Mouse (Mus musculus) forebrain, embryonic 10.5 days (tissue): ENCODE results near the gene Gm6588. TPM values are rescaled to one million over a fixed set of nuclear protein-coding genes. Genes with fewer than 3 reads are reported as not detected.

ENCODE experiments used
- DNase-seq: peaks from one replicate; pipeline ENCODE4 v3.0.0-alpha.2; 2017; ENCODE audit warnings: low spot score; ENCODE audit errors: extremely low spot score
- H3K27ac ChIP-seq: fragments of 300-500 bp; sonication (generic); 2 replicates; pipeline ENCODE4 v1.5.1; 2016; ENCODE audit warnings: mild to moderate bottlenecking
- H3K27me3 ChIP-seq: fragments of 300-500 bp; sonication (generic); 2 replicates; pipeline ENCODE4 v1.6.1; 2016; ENCODE audit warnings: mild to moderate bottlenecking; ENCODE audit not compliant: poor library complexity, severe bottlenecking
- H3K36me3 ChIP-seq: fragments of 300-500 bp; sonication (generic); replicated peaks from 2 replicates; pipeline ENCODE4 v1.6.1; 2016; ENCODE audit warnings: mild to moderate bottlenecking, moderate library complexity
- H3K4me1 ChIP-seq: fragments of 300-500 bp; sonication (generic); 2 replicates; pipeline ENCODE4 v1.6.1; 2016
- H3K4me3 ChIP-seq: fragments of 300-500 bp; sonication (generic); 2 replicates; pipeline ENCODE4 v1.5.1; 2016; ENCODE audit warnings: mild to moderate bottlenecking, moderate library complexity
- H3K9me3 ChIP-seq: fragments of 300-500 bp; sonication (generic); 2 replicates; pipeline ENCODE4 v1.6.1; 2016; ENCODE audit warnings: mild to moderate bottlenecking, moderate library complexity
- WGBS: fragments of 180-500 bp; shearing (Covaris S2); methylation state at CpG from one replicate; pipeline ENCODE4 v1.1.7; 2016; 5-methylcytosine and 5-hydroxymethylcytosine counted together
- polyA plus RNA-seq: library from polyadenylated mRNA; unstranded; fragments of >200 nt; fragmentation: Nextera tagmentation; extraction: Ambion mirVana; gene quantifications from 2 replicates; pipeline ENCODE4 v1.2.1, GENCODE M21; 2016

The Gm6588 gene
- polyA plus RNA-seq, 1 experiment from 2014 or later = 0.06 TPM

DNA sequence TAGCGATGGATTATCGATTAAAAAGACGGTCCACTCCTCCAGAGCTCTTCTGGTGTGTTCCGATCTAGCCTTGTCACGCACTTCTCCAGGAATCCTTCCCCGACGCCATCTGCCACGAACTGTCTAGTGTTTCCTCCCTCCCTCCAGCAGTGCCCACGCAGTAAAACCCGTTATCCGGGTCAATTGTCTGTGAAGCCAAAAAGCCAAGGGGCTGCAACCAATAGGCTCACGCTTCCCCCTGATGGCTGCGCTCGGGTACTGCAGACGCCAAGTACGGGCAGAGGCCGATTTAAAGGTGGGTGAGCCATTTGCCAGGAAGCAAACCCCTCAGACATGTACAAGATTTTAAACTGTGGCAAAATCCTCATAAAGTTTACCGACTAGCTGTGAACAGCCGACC, 20.3 kb upstream of the Gm6588 start:
- Histone ChIP-seq H3K27me3 (peaks cover 87% of the 10 kb centered on the region), H3K27ac (no peak overlapping the region), H3K36me3 (no peaks in the 10 kb centered on the region), H3K4me1 (peaks cover 28% of the 10 kb centered on the region), H3K9me3 (no peaks in the 10 kb centered on the region), H3K4me3 (peak overlapping the region; percentile 20; the same call in 1 of the 2 replicates)
- WGBS = 18% methylated on average over 19 of the region's 19 CpGs
- peak; percentile 68 for DNase-seq

DNA sequence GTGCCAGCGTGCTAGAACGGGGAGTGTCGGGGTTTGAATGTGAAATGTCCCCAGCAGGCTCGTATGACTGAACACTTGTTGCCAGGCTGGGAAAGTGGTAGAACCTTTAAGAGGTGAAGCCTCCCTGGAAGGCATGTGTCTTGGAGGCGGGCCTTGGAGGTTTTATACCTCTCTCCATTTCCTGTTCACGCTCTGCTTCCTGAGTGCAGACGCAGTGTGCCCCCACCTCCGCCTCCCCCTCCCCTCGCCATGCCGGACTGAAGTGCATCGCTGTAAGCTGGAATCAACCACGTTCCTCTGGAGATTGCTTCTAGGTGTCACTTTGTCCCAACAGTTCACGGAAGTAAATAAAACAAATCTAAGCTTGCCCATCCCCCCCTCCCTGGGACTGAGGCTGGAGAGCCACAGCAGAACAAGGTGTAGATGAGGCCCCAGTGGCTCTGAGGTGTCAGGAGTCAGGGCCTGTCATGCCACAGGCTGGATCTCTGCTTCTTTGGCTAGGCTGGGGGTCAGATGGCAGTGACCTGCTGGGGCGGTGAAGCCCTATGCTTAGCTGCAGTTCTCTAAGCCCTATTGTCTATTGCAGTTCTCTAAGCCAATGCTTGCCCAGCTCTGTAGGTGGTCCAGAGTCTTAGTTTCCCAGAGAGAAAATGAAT, 18.0 kb upstream of the Gm6588 start:
- 21% methylated on average over 14 of the region's 14 CpGs for WGBS
- peaks cover 23% of the 10 kb centered on the region for H3K4me1 ChIP-seq
- DNase-seq = no peak
- no peaks in the 10 kb centered on the region for H3K36me3 ChIP-seq
- H3K4me3 ChIP-seq = peak overlapping the region; percentile 13
- H3K27ac ChIP-seq = no peak overlapping the region
- no peaks in the 10 kb centered on the region for H3K9me3 ChIP-seq
- H3K27me3 ChIP-seq = peaks cover 78% of the 10 kb centered on the region

DNA sequence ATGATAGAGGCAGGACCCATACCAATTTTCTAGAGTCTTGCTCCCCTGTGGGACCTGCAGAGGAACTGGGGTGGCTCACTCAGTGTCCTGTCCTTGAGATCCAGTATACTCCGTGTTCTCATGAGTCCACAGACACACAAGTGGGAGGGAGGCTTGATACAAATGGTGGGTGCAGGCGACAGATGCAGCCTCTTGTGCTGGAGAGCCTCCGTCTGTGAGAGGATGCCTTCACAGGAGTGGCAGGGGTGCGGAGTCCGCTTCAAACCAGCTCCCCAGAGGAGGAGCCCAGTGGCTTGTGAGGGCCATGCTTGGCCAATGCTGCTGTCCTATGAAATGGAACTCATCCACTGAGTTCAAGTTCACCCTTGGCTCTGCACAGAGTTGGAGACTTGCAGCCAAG, 17.2 kb upstream of the Gm6588 start:
- H3K4me3 ChIP-seq = no peak overlapping the region
- no peaks in the 10 kb centered on the region for H3K36me3 ChIP-seq
- WGBS = 54% methylated on average over 5 of the region's 5 CpGs
- peaks cover 23% of the 10 kb centered on the region for H3K4me1 ChIP-seq
- H3K27me3 ChIP-seq = peaks cover 73% of the 10 kb centered on the region
- H3K9me3 ChIP-seq = no peaks in the 10 kb centered on the region
- H3K27ac ChIP-seq = peak overlapping the region; percentile 33; the same call in 1 of the 2 replicates
- DNase-seq = no peak

DNA sequence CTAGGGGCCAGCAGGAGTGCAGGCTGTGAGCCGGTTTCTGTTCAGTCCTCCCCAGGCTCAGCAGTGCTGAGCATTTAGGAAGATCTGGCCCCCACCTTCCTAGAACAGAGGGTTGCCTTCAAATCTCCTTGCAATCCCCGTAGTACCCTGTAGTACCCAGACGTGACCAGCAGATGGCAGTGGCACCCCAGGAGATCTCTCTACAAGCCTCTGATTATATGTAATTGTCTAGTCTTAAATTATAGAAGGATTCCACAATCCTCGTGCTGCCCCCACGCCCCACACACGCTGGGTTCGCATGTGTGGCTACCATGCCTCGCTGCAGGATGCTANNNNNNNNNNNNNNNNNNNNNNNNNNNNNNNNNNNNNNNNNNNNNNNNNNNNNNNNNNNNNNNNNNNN, 16.2 kb upstream of the Gm6588 start:
- H3K27ac ChIP-seq = no peak overlapping the region
- DNase-seq = peak; percentile 77

DNA sequence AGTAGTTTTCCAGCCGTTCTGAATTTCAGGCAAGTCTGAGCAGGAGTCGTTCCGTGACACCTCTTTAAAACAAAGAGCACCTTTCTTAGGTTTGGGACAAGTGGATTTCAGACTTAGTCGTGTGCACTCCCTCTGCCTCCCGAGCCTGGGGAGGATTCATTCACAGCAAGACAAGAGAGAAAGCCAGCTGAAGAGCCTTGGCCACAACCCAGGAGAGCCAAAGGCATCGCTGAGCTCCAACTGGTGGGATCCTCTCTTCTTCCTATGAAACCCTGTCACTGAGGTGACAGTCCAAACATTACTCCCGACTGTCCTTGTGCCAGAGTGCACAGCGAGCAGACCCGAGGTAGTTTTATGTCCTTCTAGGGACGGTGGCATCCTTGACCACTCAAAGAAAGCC, 10.7 kb upstream of the Gm6588 start:
- H3K9me3 ChIP-seq = no peaks in the 10 kb centered on the region
- no peak overlapping the region for H3K4me3 ChIP-seq
- WGBS = 65% methylated on average over 10 of the region's 10 CpGs
- 0 out of 2 replicates have a peak, but pooled peaks cover 4% of the 10 kb centered on the region for H3K4me1 ChIP-seq
- peaks cover 29% of the 10 kb centered on the region; the same call in 1 of the 2 replicates for H3K27me3 ChIP-seq
- H3K27ac ChIP-seq = no peak overlapping the region
- DNase-seq = no peak
- H3K36me3 ChIP-seq = no peaks in the 10 kb centered on the region

More for the DNA sequence above, 16.2 kb upstream of the Gm6588 start:
- H3K4me3 ChIP-seq = no peak overlapping the region
- H3K9me3 ChIP-seq = no peaks in the 10 kb centered on the region
- H3K4me1 ChIP-seq = peaks cover 23% of the 10 kb centered on the region
- 3% methylated on average over 8 of the region's 8 CpGs for WGBS
- no peaks in the 10 kb centered on the region for H3K36me3 ChIP-seq
- peaks cover 67% of the 10 kb centered on the region for H3K27me3 ChIP-seq

DNA sequence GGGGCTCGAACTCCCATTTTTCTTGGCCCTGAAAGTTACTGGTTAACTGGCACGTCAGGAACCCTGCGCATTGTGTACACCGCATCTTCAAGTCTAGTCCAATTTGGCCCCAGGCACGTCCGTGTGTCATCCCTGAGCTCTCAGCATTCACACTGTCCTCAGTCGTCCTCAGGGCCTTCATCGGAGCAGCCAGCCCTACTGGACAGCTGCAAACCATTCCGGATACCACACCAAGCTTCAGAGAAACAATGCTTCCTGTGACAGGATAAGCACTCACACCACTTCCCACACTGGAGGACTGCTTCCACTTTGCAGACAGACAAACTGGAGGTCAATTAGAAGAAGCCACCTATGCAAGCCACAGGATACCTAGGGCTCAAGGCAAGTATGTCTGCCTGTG, 3.9 kb downstream of the Gm6588 start:
- Histone ChIP-seq H3K36me3 (no peaks in the 10 kb centered on the region), H3K4me1 (peaks cover 9% of the 10 kb centered on the region), H3K27ac (no peak overlapping the region), H3K27me3 (peaks cover 41% of the 10 kb centered on the region), H3K4me3 (no peak overlapping the region), H3K9me3 (0 out of 2 replicates have a peak, but pooled peaks cover 2% of the 10 kb centered on the region)
- 81% methylated on average over 9 of the region's 9 CpGs for whole genome bisulfite sequencing
- DNase-seq = no peak

DNA sequence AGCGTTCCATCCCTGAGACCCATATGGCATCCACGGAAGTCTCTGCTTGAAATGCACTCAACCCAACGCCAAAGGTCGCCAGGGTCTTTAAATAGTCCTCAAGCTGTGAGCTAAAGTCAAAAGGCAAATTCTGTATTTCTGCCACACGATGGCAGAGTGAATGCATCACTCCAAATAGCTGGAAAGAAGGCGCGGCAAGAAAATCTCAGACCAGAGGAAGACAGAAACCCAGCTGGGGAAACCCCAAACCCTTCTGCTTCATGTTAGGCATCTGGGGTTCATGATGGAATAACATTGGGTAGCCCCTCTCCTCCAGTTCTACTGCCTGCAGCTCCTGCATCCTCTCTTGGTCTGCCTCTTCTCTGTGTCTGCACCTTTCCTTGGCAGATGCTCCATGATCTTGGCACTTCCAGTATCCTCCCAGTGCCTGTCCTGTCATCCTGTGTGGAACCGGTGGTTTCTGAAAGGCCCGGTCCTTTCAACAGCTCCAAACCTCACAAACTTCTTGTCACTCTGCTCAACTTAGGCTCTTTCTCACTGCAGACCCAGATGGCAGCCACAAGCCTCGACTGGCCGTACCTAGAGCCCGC, 5.8 kb downstream of the Gm6588 start:
- H3K27me3 ChIP-seq = peaks cover 29% of the 10 kb centered on the region
- no peak overlapping the region for H3K27ac ChIP-seq

DNA sequence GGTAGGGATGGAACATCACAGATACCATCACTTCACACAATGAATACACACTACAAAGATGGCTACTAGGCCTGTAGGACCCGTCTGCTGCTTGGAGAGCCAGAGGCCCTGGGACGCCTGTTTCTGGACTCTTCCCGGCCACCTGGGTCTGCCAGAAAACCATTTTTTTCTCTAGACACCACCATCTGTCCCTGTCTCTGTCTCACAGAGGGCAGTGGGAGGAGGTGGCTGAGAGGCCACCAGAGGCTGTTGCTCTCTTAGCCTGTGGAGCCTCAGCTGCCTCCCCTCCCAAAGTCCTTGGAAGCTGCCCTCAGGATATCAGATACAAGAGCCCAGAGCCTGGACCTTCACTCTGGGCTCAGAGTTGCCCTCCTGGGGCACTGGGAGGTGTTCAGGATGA, 10.7 kb downstream of the Gm6588 start:
- H3K27me3 ChIP-seq = peaks cover 25% of the 10 kb centered on the region; the same call in 1 of the 2 replicates
- no peak overlapping the region for H3K4me3 ChIP-seq
- peaks cover 18% of the 10 kb centered on the region for H3K4me1 ChIP-seq
- DNase-seq = no peak
- peak overlapping the region; percentile 35; the same call in 1 of the 2 replicates for H3K27ac ChIP-seq
- 89% methylated on average over 3 of the region's 3 CpGs for WGBS
- H3K36me3 ChIP-seq = no peaks in the 10 kb centered on the region
- 0 out of 2 replicates have a peak, but pooled peaks cover 2% of the 10 kb centered on the region for H3K9me3 ChIP-seq

More for the DNA sequence above, 5.8 kb downstream of the Gm6588 start:
- 74% methylated on average over 12 of the region's 12 CpGs for WGBS
- H3K4me1 ChIP-seq = peaks cover 18% of the 10 kb centered on the region
- H3K36me3 ChIP-seq = no peaks in the 10 kb centered on the region
- no peak for DNase-seq
- 0 out of 2 replicates have a peak, but pooled peaks cover 2% of the 10 kb centered on the region for H3K9me3 ChIP-seq
- no peak overlapping the region for H3K4me3 ChIP-seq

DNA sequence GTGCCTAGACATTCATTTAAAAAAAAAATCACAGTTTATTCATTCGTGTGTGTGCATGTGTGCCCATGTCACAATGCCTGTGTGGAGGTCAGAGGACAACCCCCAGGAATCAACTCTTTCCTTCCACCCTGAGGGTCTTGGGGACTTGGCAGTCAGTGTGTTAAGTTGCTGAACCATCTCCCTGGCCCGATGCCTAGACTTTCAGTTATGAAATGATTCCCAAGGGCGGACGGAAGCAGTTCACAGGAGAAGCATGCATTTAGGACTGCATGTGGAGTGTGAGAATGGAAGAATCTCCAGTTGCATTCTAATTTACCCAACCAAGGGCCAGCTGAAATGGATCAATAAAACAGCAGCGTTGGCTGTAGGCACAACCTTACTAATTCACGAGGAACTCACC, 17.1 kb downstream of the Gm6588 start:
- Histone ChIP-seq H3K36me3 (no peaks in the 10 kb centered on the region), H3K27me3 (peaks cover 10% of the 10 kb centered on the region; the same call in 1 of the 2 replicates), H3K4me3 (no peak overlapping the region), H3K9me3 (no peaks in the 10 kb centered on the region), H3K27ac (no peak overlapping the region), H3K4me1 (peaks cover 7% of the 10 kb centered on the region; the same call in 1 of the 2 replicates)
- 81% methylated on average over 6 of the region's 6 CpGs for WGBS
- DNase-seq = no peak

DNA sequence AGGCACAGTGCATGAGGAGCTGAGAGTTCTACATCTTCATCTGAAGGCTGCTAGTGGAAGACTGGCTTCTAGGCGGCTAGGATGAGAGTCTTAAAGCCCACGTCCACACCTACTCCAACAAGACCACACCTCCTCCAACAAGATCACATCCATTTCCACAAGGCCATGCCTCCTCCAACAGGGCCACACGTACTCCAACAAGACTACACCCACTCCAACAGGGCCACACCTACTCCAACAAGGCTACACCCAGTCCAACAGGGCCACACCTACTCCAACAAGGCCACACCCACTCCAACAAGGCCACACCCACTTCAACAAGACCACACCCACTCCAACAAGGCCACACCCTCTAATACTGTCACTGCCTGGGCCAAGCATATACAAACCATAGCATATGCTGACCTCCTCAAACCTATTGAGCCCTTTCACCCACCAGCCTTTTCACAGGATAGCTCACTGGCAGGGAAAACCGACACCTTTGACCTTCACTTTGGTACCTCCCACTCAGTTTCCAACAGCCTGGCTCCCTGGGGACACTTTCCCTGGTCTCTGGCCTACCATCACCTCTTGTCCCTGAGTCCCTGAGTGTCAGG, 19.9 kb downstream of the Gm6588 start:
- DNase-seq = no peak
- H3K27me3 ChIP-seq = peaks cover 12% of the 10 kb centered on the region; the same call in 1 of the 2 replicates

DNA sequence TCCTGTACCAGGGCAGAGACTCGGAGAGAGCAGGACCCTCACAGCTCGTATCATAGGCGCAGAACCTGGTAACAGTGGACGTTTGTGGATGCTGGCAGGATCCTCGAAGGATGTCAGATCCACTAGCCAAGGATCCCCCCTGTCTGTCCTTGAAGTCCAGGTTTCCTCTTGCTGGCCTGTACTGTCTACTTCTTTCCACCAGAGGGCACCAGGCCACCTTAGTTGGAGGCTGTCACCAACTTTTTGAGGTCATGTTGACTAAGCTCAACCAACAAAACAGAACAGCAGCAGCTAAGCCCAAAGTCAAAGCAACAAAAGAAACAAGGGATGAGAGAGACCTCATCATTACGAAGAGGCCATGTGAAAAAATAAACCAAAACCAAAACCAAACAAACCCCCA, 20.9 kb downstream of the Gm6588 start:
- DNase-seq = peak; percentile 40
- 75% methylated on average over 6 of the region's 6 CpGs for WGBS
- Histone ChIP-seq H3K27ac (no peak overlapping the region), H3K27me3 (peaks cover 17% of the 10 kb centered on the region), H3K4me3 (no peak overlapping the region), H3K9me3 (no peaks in the 10 kb centered on the region), H3K4me1 (peaks cover 21% of the 10 kb centered on the region), H3K36me3 (no peaks in the 10 kb centered on the region)

More for the DNA sequence above, 19.9 kb downstream of the Gm6588 start:
- H3K27ac ChIP-seq = no peak overlapping the region
- peaks cover 17% of the 10 kb centered on the region for H3K4me1 ChIP-seq
- 78% methylated on average over 4 of the region's 4 CpGs for WGBS
- no peaks in the 10 kb centered on the region for H3K9me3 ChIP-seq
- H3K4me3 ChIP-seq = no peak overlapping the region
- H3K36me3 ChIP-seq = no peaks in the 10 kb centered on the region

DNA sequence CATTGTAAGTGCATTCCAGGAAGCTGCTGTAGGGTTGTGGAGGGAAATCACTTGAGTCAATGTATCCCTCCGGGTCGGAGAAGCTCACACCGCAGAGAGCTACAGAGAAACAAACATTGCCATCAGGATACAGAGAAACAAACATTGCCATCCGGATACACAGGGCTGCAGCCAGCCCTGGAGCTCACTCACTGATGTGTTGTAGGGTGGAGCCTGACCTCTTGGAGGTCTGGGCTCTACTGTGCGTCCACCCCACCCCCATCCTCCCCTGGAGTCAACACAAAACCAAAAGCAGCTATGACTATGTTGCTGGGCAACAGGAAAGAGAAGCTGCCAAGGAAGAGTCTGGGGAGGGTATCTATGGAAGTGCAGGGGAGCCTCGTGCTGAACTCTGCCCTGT, 24.2 kb downstream of the Gm6588 start:
- no peaks in the 10 kb centered on the region for H3K36me3 ChIP-seq
- 64% methylated on average over 6 of the region's 6 CpGs for WGBS
- peaks cover 31% of the 10 kb centered on the region for H3K27me3 ChIP-seq
- DNase-seq = no peak
- no peaks in the 10 kb centered on the region for H3K9me3 ChIP-seq
- 0 out of 2 replicates have a peak overlapping the region, but pooled peaks have one; percentile 35 for H3K27ac ChIP-seq
- no peak overlapping the region for H3K4me3 ChIP-seq
- H3K4me1 ChIP-seq = peaks cover 36% of the 10 kb centered on the region

DNA sequence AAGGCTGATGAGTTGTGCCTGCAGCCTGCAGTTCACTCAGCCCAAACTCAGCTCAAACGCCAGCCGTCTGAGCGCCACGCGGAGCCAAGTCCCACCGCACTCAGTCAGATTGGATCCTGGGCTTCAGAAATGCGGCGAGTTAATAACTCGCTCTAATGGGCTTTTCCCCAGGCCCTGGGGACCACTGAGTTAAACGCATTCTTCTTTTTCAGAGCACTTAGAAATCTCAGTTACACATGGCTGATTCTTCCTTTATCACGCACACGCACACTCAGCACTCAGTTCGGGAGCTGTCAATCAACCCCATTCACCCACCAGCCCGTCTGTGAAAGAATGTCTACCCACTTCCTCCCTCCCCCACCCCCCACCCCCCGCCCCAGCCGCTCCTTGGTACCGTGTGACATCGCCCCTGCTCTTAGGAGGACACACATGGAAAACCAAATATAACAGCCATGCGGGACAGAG, 32.8 kb downstream of the Gm6588 start:
- H3K4me3 ChIP-seq = peak overlapping the region; percentile 32
- no peaks in the 10 kb centered on the region for H3K9me3 ChIP-seq
- DNase-seq = peak; percentile 34
- peaks cover 81% of the 10 kb centered on the region for H3K27me3 ChIP-seq
- no peaks in the 10 kb centered on the region for H3K36me3 ChIP-seq
- WGBS = 17% methylated on average over 19 of the region's 19 CpGs
- H3K27ac ChIP-seq = peak overlapping the region; percentile 58
- H3K4me1 ChIP-seq = peaks cover 69% of the 10 kb centered on the region
